Mouse (Mus musculus) Muller cell, postnatal 12 days (primary cell): Measurements from ENCODE around the gene Stk11.
"Not testable (repeated sequence)": the region's sequence is repeated elsewhere in the genome, so short reads cannot be mapped to it uniquely, and the experiment has no call there.

ENCODE experiments used
- DNase-seq: peaks from one replicate; pipeline ENCODE4 v3.0.0-alpha.2; 2015; ENCODE audit errors: inconsistent ontology term

Stk11 gene

DNA sequence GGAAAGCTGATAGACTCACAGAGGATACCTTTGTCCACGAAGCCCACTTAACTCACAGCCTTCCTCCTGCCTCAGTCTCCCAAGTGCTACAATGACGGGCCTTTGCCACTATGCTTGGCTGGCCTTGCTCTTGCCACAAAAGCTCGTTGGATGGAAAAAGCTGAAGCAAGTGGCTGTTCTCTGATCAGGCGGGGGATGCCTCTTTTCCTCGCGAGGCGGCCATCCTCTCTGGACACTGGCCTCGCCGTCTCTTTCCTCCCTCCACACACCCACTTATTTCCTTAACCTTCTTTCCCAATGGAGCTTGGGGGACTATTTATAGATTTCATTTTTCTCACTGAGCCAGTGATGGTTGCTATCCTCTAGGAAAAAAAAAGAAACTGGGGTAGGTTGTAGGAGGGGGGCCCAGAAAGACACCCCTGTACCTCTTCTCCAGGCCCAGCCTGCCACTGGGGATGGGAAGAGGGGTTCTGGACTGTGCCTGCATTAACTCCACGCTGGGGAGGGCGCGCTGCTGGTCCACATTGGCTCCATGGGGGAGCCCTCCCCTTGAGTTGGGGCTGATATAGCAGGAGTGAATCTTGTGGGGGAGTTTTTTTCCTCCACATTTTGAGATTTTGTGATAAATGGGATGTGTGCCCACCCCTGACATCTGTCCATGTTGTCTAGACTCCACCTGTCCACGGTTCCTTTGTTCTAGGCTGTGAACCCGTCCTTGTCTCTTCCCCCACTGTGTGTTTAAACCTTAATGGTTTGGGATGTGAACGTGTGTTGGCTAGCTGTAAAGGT, 41.7 kb downstream of the Stk11 start:
- DNase-seq, result no peak

DNA sequence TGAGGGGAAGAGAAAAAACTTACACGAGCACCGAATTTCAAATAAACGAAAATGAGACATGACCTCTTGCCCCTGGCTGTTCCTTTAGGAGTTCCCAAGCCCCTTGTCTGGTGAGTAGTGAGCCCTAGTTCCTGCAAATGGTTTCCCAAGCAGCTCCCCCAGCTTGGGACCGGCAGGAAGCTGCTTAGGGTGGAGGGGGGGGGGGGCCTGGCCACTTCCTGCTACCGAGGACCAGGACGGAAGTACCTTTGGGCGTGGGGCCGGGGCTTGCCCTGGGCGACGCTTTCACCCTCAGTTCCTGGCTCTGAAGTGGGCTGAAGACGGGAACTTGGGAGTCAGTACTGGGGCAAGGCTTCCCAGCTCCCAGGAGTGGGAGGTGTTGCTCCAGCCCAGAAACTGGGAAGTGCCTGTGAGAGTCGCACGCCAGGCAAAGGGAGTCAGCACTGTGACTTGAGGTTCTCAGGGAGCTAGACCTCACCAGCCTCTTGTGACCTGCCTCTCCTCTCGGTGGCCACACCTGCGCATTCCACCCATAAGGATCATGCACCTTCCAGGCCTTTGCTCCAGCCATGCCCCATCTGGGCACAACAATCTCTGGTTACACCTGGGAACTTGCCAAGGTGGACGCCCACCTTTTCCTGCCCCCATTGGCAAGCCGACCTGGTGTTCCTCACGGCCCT, 42.8 kb downstream of the Stk11 start:
- peak; percentile 69 for DNase-seq

GRCm38 (mm10) chr10:80159021-80159560, 43.5 kb downstream of the Stk11 start:
- no peak for DNase-seq

GRCm38 (mm10) chr10:80159561-80160454, 44.2 kb downstream of the Stk11 start:
- peak; percentile 100 for DNase-seq

DNA sequence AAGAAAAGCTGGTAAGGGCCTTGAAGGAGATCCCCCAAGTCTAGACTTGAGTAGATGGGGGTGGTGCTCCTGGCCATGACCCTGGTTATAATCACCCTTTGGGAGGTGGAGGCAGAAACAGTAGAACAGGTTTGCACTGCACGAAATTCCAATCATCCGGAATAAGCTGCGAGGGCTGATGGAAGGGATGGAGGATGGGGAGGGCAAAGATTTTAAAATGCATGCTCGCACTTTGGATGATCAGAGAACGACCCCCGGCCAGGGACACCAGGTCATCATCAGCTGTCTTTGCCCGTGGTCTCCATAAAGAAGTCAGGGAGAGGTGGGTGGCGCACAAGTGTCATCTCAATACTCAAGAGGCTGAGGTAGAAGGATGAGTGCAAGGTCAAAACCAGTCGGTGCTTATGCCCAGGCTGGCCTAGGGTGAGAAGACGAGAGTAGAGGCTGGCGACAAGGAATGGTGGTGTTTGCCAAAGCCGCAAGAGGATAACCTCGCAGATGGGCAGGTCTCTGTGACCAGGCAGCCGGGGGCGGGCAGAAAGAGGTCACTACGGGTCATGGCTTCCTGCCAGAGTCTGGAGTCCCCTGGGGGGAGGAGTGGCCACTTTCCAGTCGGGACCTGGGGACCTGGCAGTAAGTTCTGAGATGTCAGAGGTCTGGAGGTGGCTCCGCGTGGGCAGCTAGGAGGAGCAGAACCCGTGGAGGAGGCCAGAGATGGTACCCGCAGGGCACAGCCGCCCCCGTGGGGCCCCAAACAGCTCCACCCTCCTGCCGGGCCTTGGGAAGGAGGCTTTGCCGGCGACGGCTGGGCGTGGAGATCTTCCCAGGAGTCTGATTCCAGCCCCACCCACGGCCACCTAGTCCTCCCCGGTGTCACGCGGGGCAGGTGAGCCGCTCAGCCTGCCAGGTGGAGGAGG, 45.1 kb downstream of the Stk11 start:
- DNase-seq, result peak; percentile 98

DNA sequence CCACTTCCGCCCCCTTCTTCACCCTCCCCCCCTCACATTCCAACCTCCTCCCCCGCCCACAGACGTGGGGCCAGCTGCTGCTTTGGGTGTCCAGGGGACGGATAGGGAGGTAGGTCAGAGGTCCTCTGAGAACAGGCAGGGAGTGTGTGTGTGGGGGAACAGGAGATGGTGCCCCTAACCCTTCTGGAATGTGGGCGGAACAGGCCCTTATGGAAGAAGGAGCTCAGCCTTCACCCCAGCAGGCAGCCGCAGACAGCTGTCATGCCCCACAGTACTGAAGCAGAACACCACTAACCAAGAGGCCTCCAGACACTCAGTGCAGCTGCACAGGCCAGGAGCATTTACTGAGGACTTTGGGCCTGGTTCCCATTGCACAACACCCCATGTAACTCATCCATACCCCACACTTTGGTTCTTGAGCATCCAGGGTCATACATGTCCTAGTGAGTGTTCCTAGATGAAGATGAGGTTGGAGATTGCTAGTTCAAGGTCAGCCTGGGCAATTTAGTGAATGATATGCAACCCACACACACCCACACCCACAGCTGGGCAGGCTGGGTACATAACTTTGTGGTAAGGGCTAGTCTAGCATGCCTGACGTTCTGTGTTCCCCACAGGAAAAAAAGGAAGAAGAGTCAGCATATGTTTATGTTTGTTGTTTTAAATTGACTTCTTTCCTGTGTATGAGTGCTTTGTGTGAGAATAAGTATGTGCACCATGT, 46.1 kb downstream of the Stk11 start:
- DNase-seq, result peak; percentile 85

GRCm38 (mm10) chr10:80162243-80162608, 46.6 kb downstream of the Stk11 start:
- no peak for DNase-seq

GRCm38 (mm10) chr10:80162716-80163299, 47.2 kb downstream of the Stk11 start:
- no peak for DNase-seq

GRCm38 (mm10) chr10:80163721-80164120, 48.1 kb downstream of the Stk11 start:
- peak; percentile 91 for DNase-seq

- DNase-seq, result no peak
Measured at GRCm38 (mm10) chr10:80164161-80164997, 48.8 kb downstream of the Stk11 start.

DNA sequence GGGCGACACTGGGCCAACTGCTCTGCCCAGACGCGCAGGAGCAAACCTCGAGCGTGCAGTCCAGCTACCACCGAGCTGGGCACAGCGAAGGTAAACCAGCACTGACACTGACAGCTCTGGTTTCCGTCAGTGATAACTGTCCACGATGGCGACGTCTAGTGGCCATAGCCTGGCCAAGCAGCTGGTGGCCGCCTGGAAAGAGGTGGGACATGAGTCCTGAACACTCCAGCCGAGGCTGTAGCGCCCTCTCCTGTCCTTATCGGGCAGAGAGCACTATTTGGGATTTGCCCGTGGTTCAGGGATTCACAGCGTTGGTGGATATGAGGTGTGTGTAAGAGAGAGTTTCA, 49.4 kb downstream of the Stk11 start:
- DNase-seq, result peak; percentile 91

GRCm38 (mm10) chr10:80165392-80166128, 50.0 kb downstream of the Stk11 start, which contains the start of gene Cirbp:
Gene Cirbp (plus strand): TSS chr10:80165985.
- DNase-seq, result peak; percentile 77

DNA sequence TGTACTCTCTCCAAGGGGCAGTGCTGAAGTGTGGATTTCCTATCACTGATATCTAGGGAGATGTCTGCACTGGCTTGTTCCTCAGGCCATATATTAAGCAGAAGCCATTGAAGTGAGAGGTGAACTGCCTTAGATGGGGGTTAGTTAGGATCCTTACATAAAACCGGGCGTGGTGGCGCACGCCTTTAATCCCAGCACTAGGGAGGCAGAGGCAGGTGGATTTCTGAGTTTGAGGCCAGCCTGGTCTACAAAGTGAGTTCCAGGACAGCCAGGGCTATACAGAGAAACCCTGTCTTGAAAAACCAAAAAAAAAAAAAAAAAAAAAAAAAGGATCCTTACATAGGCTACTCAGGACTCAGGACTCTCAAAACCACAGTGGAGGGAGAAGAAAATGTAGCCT, 50.5 kb downstream of the Stk11 start:
- DNase-seq, result not testable (repeated sequence)

GRCm38 (mm10) chr10:80167460-80168037, 51.9 kb downstream of the Stk11 start:
- DNase-seq, result peak; percentile 100

DNA sequence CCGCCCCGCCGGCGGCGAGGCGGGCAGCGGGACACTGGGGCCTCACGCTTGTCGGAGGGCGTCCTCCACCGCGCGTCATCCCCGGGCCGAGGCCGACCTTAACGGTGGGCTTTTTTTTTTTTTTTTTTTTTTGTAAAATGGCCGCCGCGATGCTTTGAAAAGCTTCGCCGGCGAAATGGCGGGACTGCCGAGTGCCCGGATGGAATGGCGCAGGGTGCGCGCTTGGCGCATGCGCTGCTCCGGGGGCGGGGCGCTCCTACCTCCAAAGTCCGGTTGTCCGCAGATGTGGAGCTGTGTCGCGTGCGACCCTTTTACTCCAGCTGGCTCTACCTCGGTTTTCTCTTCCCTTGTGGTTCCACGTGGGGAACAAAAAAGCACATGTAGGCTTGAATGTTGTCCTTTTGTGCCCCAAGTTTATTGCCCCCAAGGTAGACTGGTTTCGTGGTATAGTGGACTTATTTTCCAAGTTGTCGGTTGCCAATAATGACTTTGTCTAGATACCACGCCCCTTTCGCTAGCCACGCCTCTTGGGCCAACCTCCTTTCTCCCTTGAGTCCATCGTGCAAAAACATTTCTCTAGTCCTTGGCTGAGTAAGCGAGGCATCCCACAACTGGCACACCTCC, 52.5 kb downstream of the Stk11 start:
- DNase-seq, result peak; percentile 95

GRCm38 (mm10) chr10:80169070-80169469, 53.5 kb downstream of the Stk11 start:
- no peak for DNase-seq

DNA sequence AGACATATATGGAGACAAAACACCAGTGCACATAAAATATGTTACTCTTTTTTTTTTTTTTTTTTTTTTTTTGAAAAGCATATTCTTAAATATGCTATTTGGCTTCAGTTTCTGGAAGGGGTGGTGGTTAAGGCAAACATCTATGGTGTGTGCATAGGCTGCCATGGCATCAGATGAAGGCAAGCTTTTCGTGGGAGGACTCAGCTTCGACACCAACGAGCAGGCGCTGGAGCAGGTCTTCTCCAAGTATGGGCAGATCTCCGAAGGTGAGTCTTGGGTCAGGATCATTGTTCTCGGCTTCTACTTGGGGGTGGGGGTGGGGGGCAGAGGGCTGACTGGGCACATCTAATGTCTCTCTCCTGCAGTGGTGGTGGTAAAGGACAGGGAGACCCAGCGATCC, 54.0 kb downstream of the Stk11 start:
- no peak for DNase-seq
